Mouse (Mus musculus) kidney, postnatal 4 days (tissue): ENCODE measurements around the gene Tsc22d3.
"Not testable (repeated sequence)": the region's sequence is repeated elsewhere in the genome, so short reads cannot be mapped to it uniquely, and the experiment has no call there.

Source experiments
- DNase-seq, 2 experiments: peaks; one replicate each; pipeline ENCODE4 v3.0.0; 2021; ENCODE audit warnings: mixed read lengths in 2 of 2

Gene Tsc22d3

GRCm38 (mm10) chrX:140565212-140565611, 35.2 kb downstream of the Tsc22d3 start:
- no peak for DNase-seq

GRCm38 (mm10) chrX:140564777-140565176, 35.7 kb downstream of the Tsc22d3 start:
- no peak for DNase-seq

GRCm38 (mm10) chrX:140558176-140558844, 42.1 kb downstream of the Tsc22d3 start:
- peak; percentile 66 to 71 for DNase-seq

DNA sequence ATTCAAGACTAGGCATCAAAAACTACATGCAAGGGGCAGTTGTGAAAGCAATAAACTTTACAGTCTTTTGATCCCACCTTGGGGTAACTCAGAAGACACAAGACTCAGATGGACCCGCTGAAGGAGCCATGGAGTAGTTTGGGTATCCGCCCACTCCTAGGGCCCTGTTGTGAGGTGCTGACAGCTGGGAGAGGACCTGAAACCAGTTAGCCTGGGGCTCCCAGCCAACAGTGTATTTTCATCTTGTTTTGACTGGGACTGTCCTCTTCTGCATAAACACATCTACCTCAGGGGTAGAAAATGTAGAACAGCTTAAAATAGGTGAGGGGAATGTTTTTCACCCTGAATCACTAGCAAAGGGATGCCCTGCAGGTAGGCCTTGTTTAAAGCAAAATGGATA, 44.5 kb downstream of the Tsc22d3 start:
- no peak for DNase-seq

GRCm38 (mm10) chrX:140555423-140555822, 45.0 kb downstream of the Tsc22d3 start:
- no peak for DNase-seq

GRCm38 (mm10) chrX:140547660-140548419, 52.6 kb downstream of the Tsc22d3 start:
- DNase-seq = no peak

GRCm38 (mm10) chrX:140544737-140545136, 55.7 kb downstream of the Tsc22d3 start:
- peak; percentile 62 to 68 for DNase-seq

GRCm38 (mm10) chrX:140542938-140543673, 57.4 kb downstream of the Tsc22d3 start:
- DNase-seq = peak; percentile 70 to 77

GRCm38 (mm10) chrX:140542474-140542845, 58.0 kb downstream of the Tsc22d3 start:
- DNase-seq = peak; percentile 73 to 81

DNA sequence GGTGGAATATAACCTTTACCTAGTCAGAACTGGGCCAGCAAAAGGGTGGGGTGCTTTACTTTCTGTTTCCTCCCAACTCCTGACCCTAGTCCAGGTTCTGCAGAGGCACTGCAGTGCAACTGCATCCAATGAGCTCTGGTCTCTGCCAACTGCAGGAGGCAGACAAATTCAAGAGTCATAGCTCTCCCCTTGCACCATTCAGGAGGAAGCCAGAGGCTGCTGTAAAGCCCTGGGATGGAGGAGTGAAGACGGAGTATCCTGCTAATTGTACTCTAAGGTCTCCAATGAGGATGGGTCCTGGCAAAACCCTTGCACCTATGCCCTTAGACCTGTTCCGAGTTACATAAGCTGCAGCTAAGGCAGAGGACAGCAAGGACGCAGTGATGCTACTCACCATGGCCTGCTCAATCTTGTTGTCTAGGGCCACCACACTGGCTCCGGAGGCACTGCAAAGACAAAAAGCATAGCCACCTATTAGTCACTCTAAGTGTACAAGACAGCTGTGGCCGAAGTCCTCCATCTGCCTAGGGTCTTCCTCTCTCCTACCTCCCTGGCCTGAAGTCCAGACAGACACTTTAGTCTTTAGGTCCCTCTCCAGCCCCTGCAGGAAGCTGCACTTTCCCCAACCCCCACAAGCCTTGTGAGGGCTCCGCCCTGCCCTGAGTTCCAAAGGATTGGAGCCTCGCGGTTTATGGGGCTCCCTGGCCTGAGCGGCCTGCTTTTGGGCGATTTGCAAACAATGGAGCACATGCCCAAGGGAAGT, 58.6 kb downstream of the Tsc22d3 start:
- peak; percentile 50 to 62 for DNase-seq

GRCm38 (mm10) chrX:140540500-140541114, 59.9 kb downstream of the Tsc22d3 start:
- no peak for DNase-seq

DNA sequence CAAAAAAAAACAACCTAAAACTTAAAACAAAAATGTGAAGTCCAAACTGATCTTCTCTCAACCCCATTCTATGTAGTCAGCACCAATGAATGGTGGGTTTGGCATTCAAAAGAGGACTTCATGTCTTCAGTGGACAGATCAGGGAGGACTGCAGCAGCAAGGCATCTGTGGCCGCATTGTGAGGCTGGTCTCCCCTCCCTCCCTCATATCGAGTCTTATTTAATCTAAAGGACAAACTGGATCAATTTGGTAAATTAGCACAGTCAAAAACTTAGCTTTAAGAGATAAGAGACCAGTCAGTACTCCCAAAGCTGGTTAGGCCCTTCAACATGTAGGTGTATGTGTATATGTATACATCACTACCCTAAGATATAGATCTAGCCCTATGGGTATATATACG, 60.6 kb downstream of the Tsc22d3 start:
- DNase-seq = not testable (repeated sequence)

GRCm38 (mm10) chrX:140539111-140539680, 61.3 kb downstream of the Tsc22d3 start:
- DNase-seq = no peak

DNA sequence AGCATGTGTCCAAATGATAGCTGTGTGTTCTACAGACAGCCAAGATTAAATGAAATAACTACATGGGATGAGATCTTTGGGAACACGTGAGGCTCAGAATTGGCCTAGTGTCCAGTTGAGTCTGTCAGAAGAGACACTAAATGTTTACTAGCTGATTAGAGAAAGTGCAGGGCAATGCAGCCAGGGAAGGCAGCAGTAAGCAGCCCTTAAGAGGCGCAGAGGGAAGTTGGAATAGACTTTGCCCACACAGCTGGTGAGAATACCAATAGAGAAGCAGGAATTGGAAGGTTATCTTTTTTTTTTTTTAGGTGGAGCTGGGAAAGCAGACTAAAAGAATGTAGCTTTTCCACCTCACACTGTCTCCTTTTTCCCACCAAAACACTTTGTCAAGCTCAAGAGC, 61.8 kb downstream of the Tsc22d3 start:
- no peak for DNase-seq

- no peak for DNase-seq
Observed at GRCm38 (mm10) chrX:140537662-140538061, 62.8 kb downstream of the Tsc22d3 start.

- no peak for DNase-seq
Observed at GRCm38 (mm10) chrX:140535487-140535886, 65.0 kb downstream of the Tsc22d3 start.

DNA sequence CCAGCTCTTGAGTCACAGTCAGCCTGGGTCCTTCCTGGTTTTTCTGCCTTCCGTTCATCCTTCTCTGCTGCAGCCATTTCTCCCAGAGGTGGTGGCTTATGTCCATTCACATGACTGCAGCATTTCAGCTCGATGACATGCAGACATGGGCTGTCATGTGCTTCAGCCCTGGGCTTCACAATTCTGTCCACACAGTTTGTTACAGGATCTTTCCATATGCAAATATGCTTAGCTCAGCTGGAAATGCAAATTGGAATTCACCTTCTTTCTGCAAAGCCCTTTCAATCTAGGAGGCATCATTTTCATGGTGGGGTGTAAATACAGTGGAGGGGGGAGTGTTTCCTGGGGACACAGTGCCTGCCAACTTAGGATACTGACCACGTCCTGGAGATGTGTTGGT, 66.2 kb downstream of the Tsc22d3 start:
- DNase-seq = no peak

- DNase-seq = no peak
Observed at GRCm38 (mm10) chrX:140532325-140532724, 68.1 kb downstream of the Tsc22d3 start.

GRCm38 (mm10) chrX:140531356-140531755, 69.1 kb downstream of the Tsc22d3 start:
- DNase-seq = no peak

DNA sequence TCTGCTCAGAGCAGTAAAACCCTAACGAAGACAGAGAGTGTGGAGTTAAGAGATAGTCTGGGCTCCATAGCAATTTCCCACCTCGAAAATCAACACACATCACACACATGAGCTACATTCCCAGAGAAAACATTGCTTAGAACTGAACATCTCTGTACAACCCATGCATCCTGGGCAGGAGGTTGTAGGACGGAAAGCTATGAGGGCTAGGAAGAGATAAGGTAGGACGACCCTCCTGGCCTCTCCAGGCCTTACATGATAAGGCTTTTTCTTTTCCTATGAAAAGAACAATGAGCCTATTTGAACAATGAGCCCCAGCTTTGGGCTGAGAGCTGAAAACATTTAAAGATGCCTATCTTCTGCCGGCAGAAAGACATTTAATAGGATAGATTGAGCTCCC, 69.8 kb downstream of the Tsc22d3 start:
- no peak for DNase-seq

- DNase-seq = peak in 1 of 2 experiments; percentile 5
Observed at GRCm38 (mm10) chrX:140529074-140529561, 71.3 kb downstream of the Tsc22d3 start.

DNA sequence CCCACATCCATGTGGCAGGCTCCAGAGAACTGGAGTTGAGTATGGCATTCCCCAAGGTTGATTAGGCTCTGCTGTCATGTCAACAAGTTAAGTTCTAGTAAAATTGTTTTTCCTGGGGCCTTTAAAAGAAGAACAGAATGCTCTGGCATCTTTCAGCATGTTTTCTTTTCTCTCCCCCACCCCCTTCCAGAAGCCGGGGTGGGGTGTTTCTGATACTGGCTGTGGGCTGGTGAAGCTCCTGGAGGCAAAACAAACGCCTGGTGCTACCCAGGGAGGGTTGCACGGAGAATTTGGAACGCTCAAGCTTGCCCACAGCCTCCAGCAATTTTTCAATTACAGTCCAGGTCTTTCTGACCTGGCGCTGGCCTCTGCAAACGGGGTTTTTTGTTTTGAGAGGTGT, 73.2 kb downstream of the Tsc22d3 start:
- no peak for DNase-seq
